Mouse (Mus musculus) ES-E14 (cell line): Measurements from ENCODE around the gene Vcl.

Experiments
- CHD2 ChIP-seq: IDR thresholded peaks from 2 replicates; pipeline ENCODE4 v1.6.1; 2014; ENCODE audit warnings: mild to moderate bottlenecking, low read depth, low read length, inconsistent platforms
- HCFC1 ChIP-seq: IDR thresholded peaks from 2 replicates; pipeline ENCODE4 v1.6.1; 2012; ENCODE audit warnings: low read length, inconsistent platforms, borderline replicate concordance; ENCODE audit not compliant: insufficient read depth
- MAFK ChIP-seq: IDR thresholded peaks from 2 replicates; pipeline ENCODE4 v1.6.1; 2014; ENCODE audit warnings: mild to moderate bottlenecking, low read depth, low read length, inconsistent platforms; ENCODE audit not compliant: insufficient read depth
- ZC3H11A ChIP-seq: IDR thresholded peaks from 2 replicates; pipeline ENCODE4 v1.6.1; 2012; ENCODE audit warnings: low read depth, mild to moderate bottlenecking, inconsistent platforms, low read length, borderline replicate concordance
- ZNF384 ChIP-seq: IDR thresholded peaks from 2 replicates; pipeline ENCODE4 v1.6.1; 2012; ENCODE audit warnings: low read depth, low read length, inconsistent platforms

DNA sequence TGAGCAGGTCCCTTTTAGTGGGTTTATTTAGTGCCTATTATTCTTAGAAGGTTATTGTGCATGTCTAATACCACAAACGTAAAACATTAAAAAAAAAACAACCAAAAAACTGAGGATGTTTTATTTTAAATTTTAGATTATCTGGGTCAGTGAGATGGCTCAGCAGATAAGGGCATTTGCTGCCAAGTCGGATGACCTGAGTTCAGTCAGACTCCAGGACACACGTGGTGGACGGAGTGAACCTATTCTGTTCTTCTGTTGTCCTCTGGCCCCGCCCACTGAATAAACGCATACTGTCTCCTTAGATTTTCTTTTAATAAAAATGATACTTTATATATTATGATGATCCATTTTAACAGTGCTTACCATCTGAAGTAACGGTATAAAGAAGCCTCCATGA is 124.4 kb downstream of the Vcl start:
- TF ChIP-seq ZC3H11A (no peak), HCFC1 (no peak), MAFK (no peak), ZNF384 (no peak), CHD2 (no peak)
